Comparison of ENCODE assay signal across 16 mouse cellular contexts in the genomic region with DNA sequence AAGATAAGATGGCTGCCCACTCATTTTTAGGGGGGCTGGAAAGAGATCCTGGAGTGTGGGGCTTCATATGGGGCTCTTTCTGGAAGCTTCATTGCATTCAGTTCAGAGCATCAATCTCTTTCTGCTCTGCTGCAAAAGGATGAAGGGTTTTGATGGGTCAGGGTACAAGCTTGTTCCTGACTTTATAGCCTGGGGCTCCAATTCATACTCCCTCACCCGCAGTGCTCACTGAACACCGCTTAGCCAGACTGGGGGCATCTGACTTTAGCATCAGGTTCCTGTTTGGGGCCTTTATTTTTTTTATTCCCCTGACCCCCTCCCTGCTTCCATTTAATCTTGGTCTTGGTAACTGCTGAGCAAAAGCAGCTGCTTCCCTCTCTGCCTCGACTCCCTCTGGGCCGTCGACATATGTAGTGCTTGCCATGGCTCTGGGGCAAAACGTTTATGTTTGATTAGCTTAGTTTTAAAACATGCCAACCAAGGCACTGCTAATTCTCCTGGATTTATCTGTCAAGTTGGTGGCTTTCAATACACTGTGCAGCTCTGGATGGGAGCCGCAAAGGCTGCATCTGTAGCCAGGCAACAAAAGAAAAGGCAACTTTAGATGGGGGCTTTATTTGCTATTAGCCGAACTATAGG.
A peak's percentile ranks its signal among the peaks of the same experiment; 100 is the strongest.
DNase-seq lines count a peak whose midpoint lies in the region; ATAC-seq and TF ChIP-seq lines count a peak whose summit lies in the region.
"Had no signal": no experiment of that assay in that cellular context is flagged by ENCODE, and none has a peak within 500 bp of the region (broad histone marks: within the 10 kb centered on the region; RNA-seq: fewer than 3 reads in every experiment).

No protein-coding gene starts in this region.

- no peak overlapping the region for H3K9ac ChIP-seq in kidney, embryonic 14.5 days (ENCODE audit: low read depth, low read length)
- H3K9ac ChIP-seq in embryonic facial prominence, embryonic 11.5 days (replicated peaks; ENCODE audit: low read length): no peak overlapping the region
- H3K9ac ChIP-seq in hindbrain, embryonic 14.5 days: no peak overlapping the region
- no peak overlapping the region for H3K9ac ChIP-seq in midbrain, postnatal 0 days (replicated peaks; ENCODE audit: low read length, poor library complexity, severe bottlenecking)
- H3K9ac ChIP-seq in liver, embryonic 12.5 days: no peak overlapping the region
- H3K9ac ChIP-seq: lung, embryonic 15.5 days had no signal

- 31% methylated on average over 8 of the region's 8 CpGs for WGBS in kidney, embryonic 14.5 days
- 30% methylated on average over 8 of the region's 8 CpGs for WGBS in embryonic facial prominence, embryonic 11.5 days
- WGBS in hindbrain, embryonic 14.5 days: 29% methylated on average over 8 of the region's 8 CpGs
- 19% methylated on average over 8 of the region's 8 CpGs for WGBS in midbrain, postnatal 0 days
- WGBS in liver, embryonic 12.5 days (ENCODE audit: insufficient replicate concordance): 65% methylated on average over 8 of the region's 8 CpGs

- H3K4me2 ChIP-seq in kidney, embryonic 14.5 days (replicated peaks; ENCODE audit: low read depth, low read length): no peak overlapping the region
- no peak overlapping the region for H3K4me2 ChIP-seq in embryonic facial prominence, embryonic 11.5 days (ENCODE audit: low read depth, low read length)
- H3K4me2 ChIP-seq in hindbrain, embryonic 14.5 days (replicated peaks): no peak overlapping the region
- H3K4me2 ChIP-seq in midbrain, postnatal 0 days (ENCODE audit: low read depth, low read length, poor library complexity, severe bottlenecking): no peak overlapping the region
- no peak overlapping the region for H3K4me2 ChIP-seq in liver, embryonic 12.5 days
- H3K4me2 ChIP-seq: heart, embryonic 11.5 days; lung, embryonic 15.5 days had no signal

- peak; percentile 49; the same call in 1 of the 2 replicates for ATAC-seq in kidney, embryonic 14.5 days (ENCODE audit: low FRiP score, low TSS enrichment)
- ATAC-seq in embryonic facial prominence, embryonic 11.5 days (replicated peaks; ENCODE audit: insufficient number of reproducible peaks, low FRiP score, low TSS enrichment, low read depth): peak; percentile 85
- ATAC-seq in hindbrain, embryonic 14.5 days (ENCODE audit: low FRiP score): peak; percentile 78
- ATAC-seq in midbrain, postnatal 0 days (ENCODE audit: low FRiP score): no peak
- ATAC-seq in liver, embryonic 12.5 days: no peak

- TF ChIP-seq CTCF in midbrain, postnatal 0 days (IDR thresholded peaks at IDR 0.05): no peak

- H3K36me3 ChIP-seq in kidney, embryonic 14.5 days (ENCODE audit: control insufficient read depth, insufficient read depth, low read length): no peaks in the 10 kb centered on the region
- no peaks in the 10 kb centered on the region for H3K36me3 ChIP-seq in embryonic facial prominence, embryonic 11.5 days (replicated peaks; ENCODE audit: control insufficient read depth, insufficient read depth, low read depth, low read length)
- no peaks in the 10 kb centered on the region for H3K36me3 ChIP-seq in hindbrain, embryonic 14.5 days (replicated peaks; ENCODE audit: control insufficient read depth, insufficient read depth)
- no peaks in the 10 kb centered on the region for H3K36me3 ChIP-seq in midbrain, postnatal 0 days (ENCODE audit: insufficient read depth, low read length)
- H3K36me3 ChIP-seq in liver, embryonic 12.5 days: no peaks in the 10 kb centered on the region
- H3K36me3 ChIP-seq: lung, embryonic 15.5 days had no signal

- no peaks in the 10 kb centered on the region for H3K9me3 ChIP-seq in kidney, embryonic 14.5 days (ENCODE audit: control insufficient read depth, low read length)
- no peaks in the 10 kb centered on the region for H3K9me3 ChIP-seq in embryonic facial prominence, embryonic 11.5 days (replicated peaks; ENCODE audit: control insufficient read depth, low read length)
- no peaks in the 10 kb centered on the region for H3K9me3 ChIP-seq in hindbrain, embryonic 14.5 days (ENCODE audit: control insufficient read depth, low read length)
- no peaks in the 10 kb centered on the region for H3K9me3 ChIP-seq in midbrain, postnatal 0 days (ENCODE audit: low read length)
- no peaks in the 10 kb centered on the region for H3K9me3 ChIP-seq in liver, embryonic 12.5 days (replicated peaks)
- H3K9me3 ChIP-seq: lung, embryonic 15.5 days; megakaryocyte, embryonic 14.5 days had no signal

- no peak for DNase-seq in kidney, adult 8-10 months
- DNase-seq in embryonic facial prominence, embryonic 11.5 days (ENCODE audit: low spot score): peak; percentile 51
- no peak for DNase-seq in hindbrain, embryonic 14.5 days (ENCODE audit: low spot score)
- DNase-seq in midbrain, postnatal 0 days (ENCODE audit: low spot score): peak; percentile 42
- DNase-seq in testis, postnatal 10 days (ENCODE audit: low spot score): no peak
- DNase-seq in ovary, postnatal 14 days (ENCODE audit: low spot score): no peak
- DNase-seq: adrenal gland, adult 2 months; cerebellum, adult 2 months; gastrocnemius, postnatal 10 days; kidney, postnatal 14 days; liver had no signal

- 0 out of 2 replicates have a peak, but pooled peaks cover 2% of the 10 kb centered on the region for H3K4me1 ChIP-seq in kidney, embryonic 14.5 days (ENCODE audit: control insufficient read depth, insufficient read depth, low read length)
- H3K4me1 ChIP-seq in embryonic facial prominence, embryonic 11.5 days (ENCODE audit: control insufficient read depth, insufficient read depth, low read length): no peaks in the 10 kb centered on the region; the same call in 1 of the 2 replicates
- peaks cover 12% of the 10 kb centered on the region; the same call in 1 of the 2 replicates for H3K4me1 ChIP-seq in hindbrain, embryonic 14.5 days (replicated peaks; ENCODE audit: control insufficient read depth, insufficient read depth, low read length)
- 0 out of 2 replicates have a peak, but pooled peaks cover 3% of the 10 kb centered on the region for H3K4me1 ChIP-seq in midbrain, postnatal 0 days (ENCODE audit: insufficient read depth, low read length)
- no peaks in the 10 kb centered on the region for H3K4me1 ChIP-seq in liver, embryonic 12.5 days
- H3K4me1 ChIP-seq: lung, embryonic 15.5 days; megakaryocyte, embryonic 14.5 days had no signal

- H3K4me3 ChIP-seq in kidney, embryonic 14.5 days (ENCODE audit: low read length): no peak overlapping the region
- H3K4me3 ChIP-seq in embryonic facial prominence, embryonic 11.5 days (ENCODE audit: low read depth, low read length): no peak overlapping the region
- H3K4me3 ChIP-seq in hindbrain, embryonic 14.5 days (replicated peaks; ENCODE audit: low read length): no peak overlapping the region
- no peak overlapping the region for H3K4me3 ChIP-seq in midbrain, postnatal 0 days (ENCODE audit: low read depth, low read length)
- H3K4me3 ChIP-seq in liver, embryonic 12.5 days: no peak overlapping the region
- H3K4me3 ChIP-seq: lung, embryonic 15.5 days; megakaryocyte, embryonic 14.5 days had no signal

- no peak overlapping the region for H3K27ac ChIP-seq in kidney, embryonic 14.5 days (ENCODE audit: low read depth, low read length)
- no peak overlapping the region for H3K27ac ChIP-seq in embryonic facial prominence, embryonic 11.5 days (replicated peaks; ENCODE audit: low read depth, low read length)
- H3K27ac ChIP-seq in hindbrain, embryonic 14.5 days: no peak overlapping the region
- H3K27ac ChIP-seq in midbrain, postnatal 0 days (ENCODE audit: low read depth, low read length): no peak overlapping the region
- no peak overlapping the region for H3K27ac ChIP-seq in liver, embryonic 12.5 days
- H3K27ac ChIP-seq: lung, embryonic 15.5 days had no signal

- no peaks in the 10 kb centered on the region for H3K27me3 ChIP-seq in kidney, embryonic 14.5 days (ENCODE audit: control insufficient read depth, insufficient read depth, low read length)
- no peaks in the 10 kb centered on the region for H3K27me3 ChIP-seq in embryonic facial prominence, embryonic 11.5 days (ENCODE audit: control insufficient read depth, insufficient read depth, low read length)
- H3K27me3 ChIP-seq in hindbrain, embryonic 14.5 days (ENCODE audit: control insufficient read depth, insufficient read depth, low read length): no peaks in the 10 kb centered on the region
- no peaks in the 10 kb centered on the region for H3K27me3 ChIP-seq in midbrain, postnatal 0 days (ENCODE audit: insufficient read depth, low read length)
- no peaks in the 10 kb centered on the region for H3K27me3 ChIP-seq in liver, embryonic 12.5 days (replicated peaks)
- H3K27me3 ChIP-seq: lung, embryonic 15.5 days; megakaryocyte, embryonic 14.5 days had no signal

Comparison
In these comparisons a context has a peak if more than half of its experiments do, and no peak if none do; other contexts are left out.
1. ATAC-seq: peak in kidney, embryonic 14.5 days (single experiment), embryonic facial prominence, embryonic 11.5 days (single experiment) and hindbrain, embryonic 14.5 days (single experiment); none in midbrain, postnatal 0 days (single experiment) and liver, embryonic 12.5 days (single experiment).
2. DNase-seq: peak in embryonic facial prominence, embryonic 11.5 days (single experiment) and midbrain, postnatal 0 days (single experiment); none in kidney, adult 8-10 months (0 of 2), hindbrain, embryonic 14.5 days (single experiment), testis, postnatal 10 days (single experiment) and ovary, postnatal 14 days (single experiment).